ENCODE assay signal across 11 mouse cellular contexts in genomic region chr5:139391309-139391990, GRCm38 (mm10). TPM values are rescaled to one million over a fixed set of nuclear protein-coding genes. Genes with fewer than 3 reads are reported as not detected.
DNase-seq lines count a peak whose midpoint lies in the region; ATAC-seq and TF ChIP-seq lines count a peak whose summit lies in the region.
"Had no signal": no experiment of that assay in that cellular context is flagged by ENCODE, and none has a peak within 500 bp of the region (broad histone marks: within the 10 kb centered on the region; RNA-seq: fewer than 3 reads in every experiment).

No protein-coding gene starts in this region.

- no peak for TF ChIP-seq POLR2A in small intestine, adult 2 months (IDR thresholded peaks at IDR 0.05; ENCODE audit: low read depth, low read length)

- H3K4me3 ChIP-seq in midbrain, postnatal 0 days (ENCODE audit: low read depth, low read length): no peak overlapping the region
- no peak overlapping the region for H3K4me3 ChIP-seq in midbrain, embryonic 11.5 days (ENCODE audit: low read depth, low read length)
- H3K4me3 ChIP-seq in hindbrain, embryonic 13.5 days: no peak overlapping the region
- H3K4me3 ChIP-seq in small intestine, adult 2 months (ENCODE audit: low read depth, low read length): peak overlapping the region; percentile 12; the same call in 1 of the 2 replicates

- intact Hi-C loops in heart, postnatal 10 days (cut with DNase I): no loop called here

- TF ChIP-seq CTCF in midbrain, postnatal 0 days (IDR thresholded peaks at IDR 0.05): no peak
- TF ChIP-seq CTCF in small intestine, adult 2 months (IDR thresholded peaks at IDR 0.05; ENCODE audit: extremely low read depth, insufficient read length, insufficient replicate concordance, low read depth, low read length): no peak

- WGBS in midbrain, postnatal 0 days: 56% methylated on average over 11 of the region's 11 CpGs
- WGBS in midbrain, embryonic 11.5 days: 84% methylated on average over 11 of the region's 11 CpGs
- 70% methylated on average over 11 of the region's 11 CpGs for WGBS in hindbrain, embryonic 13.5 days
- WGBS in small intestine, adult 2 months: 86% methylated on average over 11 of the region's 11 CpGs

- H3K4me2 ChIP-seq in midbrain, postnatal 0 days (ENCODE audit: low read depth, low read length, poor library complexity, severe bottlenecking): no peak overlapping the region
- no peak overlapping the region for H3K4me2 ChIP-seq in midbrain, embryonic 11.5 days
- 0 out of 2 replicates have a peak overlapping the region, but pooled peaks have one; percentile 4 for H3K4me2 ChIP-seq in hindbrain, embryonic 13.5 days

- no peak for ATAC-seq in midbrain, postnatal 0 days (ENCODE audit: low FRiP score)
- no peak for ATAC-seq in midbrain, embryonic 11.5 days (ENCODE audit: low FRiP score)
- ATAC-seq in hindbrain, embryonic 13.5 days (ENCODE audit: low FRiP score): no peak

- no peak overlapping the region for H3K9ac ChIP-seq in midbrain, postnatal 0 days (replicated peaks; ENCODE audit: low read length, poor library complexity, severe bottlenecking)
- H3K9ac ChIP-seq in midbrain, embryonic 11.5 days (ENCODE audit: low read length): no peak overlapping the region
- peak overlapping the region; percentile 31; the same call in 1 of the 2 replicates for H3K9ac ChIP-seq in hindbrain, embryonic 13.5 days

- H3K4me1 ChIP-seq in midbrain, postnatal 0 days (ENCODE audit: insufficient read depth, low read length): no peaks in the 10 kb centered on the region; the same call in 1 of the 2 replicates
- H3K4me1 ChIP-seq in midbrain, embryonic 11.5 days (ENCODE audit: control insufficient read depth, insufficient read depth, low read length): no peaks in the 10 kb centered on the region
- peaks cover 52% of the 10 kb centered on the region for H3K4me1 ChIP-seq in hindbrain, embryonic 13.5 days (replicated peaks)
- peaks cover 8% of the 10 kb centered on the region for H3K4me1 ChIP-seq in small intestine, adult 2 months (ENCODE audit: control insufficient read depth, insufficient read depth, insufficient read length, low read length)

- peak; percentile 55 to 72 for DNase-seq in heart, adult 18-20 months
- DNase-seq in heart, postnatal 10 days: no peak
- peak; percentile 55 for DNase-seq in midbrain, postnatal 0 days (ENCODE audit: low spot score)
- no peak for DNase-seq in midbrain, embryonic 11.5 days (ENCODE audit: low spot score, missing footprints)
- DNase-seq in frontal cortex, postnatal 36 days (ENCODE audit: low spot score in 2 of 2): no peak
- DNase-seq in urinary bladder, postnatal 36 days (ENCODE audit: low spot score in 2 of 2): no peak

- peaks cover 3% of the 10 kb centered on the region; the same call in 1 of the 2 replicates for H3K36me3 ChIP-seq in midbrain, postnatal 0 days (ENCODE audit: insufficient read depth, low read length)
- H3K36me3 ChIP-seq in midbrain, embryonic 11.5 days (ENCODE audit: control insufficient read depth, insufficient read depth, low read length): no peaks in the 10 kb centered on the region
- H3K36me3 ChIP-seq in hindbrain, embryonic 13.5 days: peaks cover 4% of the 10 kb centered on the region; the same call in 1 of the 2 replicates
- H3K36me3 ChIP-seq in small intestine, adult 2 months (ENCODE audit: control insufficient read depth, insufficient read depth, low read length): no peaks in the 10 kb centered on the region

- no peaks in the 10 kb centered on the region for H3K9me3 ChIP-seq in midbrain, postnatal 0 days (ENCODE audit: low read length)
- H3K9me3 ChIP-seq in midbrain, embryonic 11.5 days (ENCODE audit: control insufficient read depth, low read length): no peaks in the 10 kb centered on the region
- H3K9me3 ChIP-seq in hindbrain, embryonic 13.5 days: no peaks in the 10 kb centered on the region

- peak overlapping the region; percentile 2; the same call in 1 of the 2 replicates for H3K27ac ChIP-seq in midbrain, postnatal 0 days (ENCODE audit: low read depth, low read length)
- no peak overlapping the region for H3K27ac ChIP-seq in midbrain, embryonic 11.5 days (ENCODE audit: low read depth, low read length)
- H3K27ac ChIP-seq in hindbrain, embryonic 13.5 days: peak overlapping the region; percentile 56; the same call in 1 of the 2 replicates
- no peak overlapping the region for H3K27ac ChIP-seq in small intestine, adult 2 months (ENCODE audit: insufficient read depth, low read depth, low read length)

- no peaks in the 10 kb centered on the region for H3K27me3 ChIP-seq in midbrain, postnatal 0 days (ENCODE audit: insufficient read depth, low read length)
- H3K27me3 ChIP-seq in midbrain, embryonic 11.5 days (ENCODE audit: control insufficient read depth, insufficient read depth, low read length): no peaks in the 10 kb centered on the region
- H3K27me3 ChIP-seq in hindbrain, embryonic 13.5 days: no peaks in the 10 kb centered on the region
- H3K27me3 ChIP-seq in small intestine, adult 2 months (ENCODE audit: control insufficient read depth, insufficient read depth, low read length): no peaks in the 10 kb centered on the region

RNA-seq across cellular contexts. Expression of gene C130050O18Rik, which starts 13.6 kb away (rescaled TPM):
- total RNA-seq in heart, adult 18-20 months (2021): under 1 TPM; 0.47 to 0.69 TPM
- under 1 TPM; 0.74 to 0.93 TPM for total RNA-seq in heart, postnatal 10 days (2021)
- 0.19 TPM in 1 of 2 replicates, not detected in the other for total RNA-seq in midbrain, postnatal 0 days (2014; rRNA removed)
- polyA plus RNA-seq in midbrain, postnatal 0 days (2015; fragmentation: Nextera tagmentation; extraction: Ambion mirVana): 0.17 TPM in 1 of 2 replicates, not detected in the other
- 0.12 and 0.29 TPM in 2 replicates for polyA plus RNA-seq in midbrain, embryonic 11.5 days (2014; fragmentation: Nextera tagmentation; extraction: Ambion mirVana)
- polyA plus RNA-seq in hindbrain, embryonic 13.5 days (2015; fragmentation: Nextera tagmentation; extraction: Ambion mirVana): 0.13 and 0.22 TPM in 2 replicates
- polyA plus RNA-seq in small intestine, adult 2 months (2012; rRNA removed): 3.0 and 3.5 TPM in 2 replicates

RNA-seq across cellular contexts. Expression of gene Gpr146, which starts 14.0 kb away (rescaled TPM):
- total RNA-seq in heart, adult 18-20 months (2021): 10 to 100 TPM; 39.6 to 40.5 TPM
- total RNA-seq in heart, postnatal 10 days (2021): 10 to 100 TPM; 33.7 to 37.2 TPM
- 4.1 and 5.6 TPM in 2 replicates for total RNA-seq in midbrain, postnatal 0 days (2014; rRNA removed)
- 3.0 and 3.9 TPM in 2 replicates for polyA plus RNA-seq in midbrain, postnatal 0 days (2015; fragmentation: Nextera tagmentation; extraction: Ambion mirVana)
- polyA plus RNA-seq in midbrain, embryonic 11.5 days (2014; fragmentation: Nextera tagmentation; extraction: Ambion mirVana): 1.5 and 2.7 TPM in 2 replicates
- polyA plus RNA-seq in hindbrain, embryonic 13.5 days (2015; fragmentation: Nextera tagmentation; extraction: Ambion mirVana): 1.6 and 2.4 TPM in 2 replicates
- polyA plus RNA-seq in small intestine, adult 2 months (2012; rRNA removed): 4.0 and 6.8 TPM in 2 replicates

RNA-seq across cellular contexts. Expression of gene Gper1, which starts 31.5 kb away (rescaled TPM):
- 1 to 10 TPM; 1.1 to 1.3 TPM for total RNA-seq in heart, adult 18-20 months (2021)
- 1 to 10 TPM; 2.5 to 2.6 TPM for total RNA-seq in heart, postnatal 10 days (2021)
- 5.8 and 8.9 TPM in 2 replicates for total RNA-seq in midbrain, postnatal 0 days (2014; rRNA removed)
- polyA plus RNA-seq in midbrain, postnatal 0 days (2015; fragmentation: Nextera tagmentation; extraction: Ambion mirVana): 5.8 and 7.1 TPM in 2 replicates
- polyA plus RNA-seq in midbrain, embryonic 11.5 days (2014; fragmentation: Nextera tagmentation; extraction: Ambion mirVana): 1.9 and 2.5 TPM in 2 replicates
- 7.6 and 7.9 TPM in 2 replicates for polyA plus RNA-seq in hindbrain, embryonic 13.5 days (2015; fragmentation: Nextera tagmentation; extraction: Ambion mirVana)
- 1.8 and 2.1 TPM in 2 replicates for polyA plus RNA-seq in small intestine, adult 2 months (2012; rRNA removed)

RNA-seq across cellular contexts. Expression of gene Cyp2w1, which starts 39.0 kb away (rescaled TPM):
- not detected for total RNA-seq in heart, adult 18-20 months (2021)
- total RNA-seq in heart, postnatal 10 days (2021): not detected
- total RNA-seq in midbrain, postnatal 0 days (2014; rRNA removed): not detected in 2 replicates
- polyA plus RNA-seq in midbrain, postnatal 0 days (2015; fragmentation: Nextera tagmentation; extraction: Ambion mirVana): not detected in 2 replicates
- not detected in 2 replicates for polyA plus RNA-seq in midbrain, embryonic 11.5 days (2014; fragmentation: Nextera tagmentation; extraction: Ambion mirVana)
- not detected in 2 replicates for polyA plus RNA-seq in hindbrain, embryonic 13.5 days (2015; fragmentation: Nextera tagmentation; extraction: Ambion mirVana)
- polyA plus RNA-seq in small intestine, adult 2 months (2012; rRNA removed): 0.32 and 2.0 TPM in 2 replicates
- total RNA-seq: left cerebral cortex, adult 18-20 months had no signal
- polyA plus RNA-seq: frontal cortex, adult 2 months; spleen, adult 2 months had no signal

RNA-seq across cellular contexts. Expression of gene Cox19, which starts 40.2 kb away (rescaled TPM):
- 100 to 1,000 TPM in 1 of 2 experiments, 10 to 100 TPM in 1; 82.6 to 103 TPM for total RNA-seq in heart, adult 18-20 months (2021)
- total RNA-seq in heart, postnatal 10 days (2021): 10 to 100 TPM; 88.8 to 96.4 TPM
- 95.5 and 98.5 TPM in 2 replicates for total RNA-seq in midbrain, postnatal 0 days (2014; rRNA removed)
- 79.4 and 90.0 TPM in 2 replicates for polyA plus RNA-seq in midbrain, postnatal 0 days (2015; fragmentation: Nextera tagmentation; extraction: Ambion mirVana)
- polyA plus RNA-seq in midbrain, embryonic 11.5 days (2014; fragmentation: Nextera tagmentation; extraction: Ambion mirVana): 124 and 133 TPM in 2 replicates
- polyA plus RNA-seq in hindbrain, embryonic 13.5 days (2015; fragmentation: Nextera tagmentation; extraction: Ambion mirVana): 116 and 124 TPM in 2 replicates
- polyA plus RNA-seq in small intestine, adult 2 months (2012; rRNA removed): 58.8 and 104 TPM in 2 replicates

Comparison
In these comparisons a context has a peak if more than half of its experiments do, and no peak if none do; other contexts are left out.
1. DNase-seq: peak in heart, adult 18-20 months (2 of 2) and midbrain, postnatal 0 days (single experiment); none in heart, postnatal 10 days (0 of 2), midbrain, embryonic 11.5 days (single experiment), frontal cortex, postnatal 36 days (0 of 2) and urinary bladder, postnatal 36 days (0 of 2).
2. H3K27ac ChIP-seq: peak in midbrain, postnatal 0 days (single experiment) and hindbrain, embryonic 13.5 days (single experiment); none in midbrain, embryonic 11.5 days (single experiment) and small intestine, adult 2 months (single experiment).